Mouse (Mus musculus): ENCODE measurements around the gene Thap3.

DNA sequence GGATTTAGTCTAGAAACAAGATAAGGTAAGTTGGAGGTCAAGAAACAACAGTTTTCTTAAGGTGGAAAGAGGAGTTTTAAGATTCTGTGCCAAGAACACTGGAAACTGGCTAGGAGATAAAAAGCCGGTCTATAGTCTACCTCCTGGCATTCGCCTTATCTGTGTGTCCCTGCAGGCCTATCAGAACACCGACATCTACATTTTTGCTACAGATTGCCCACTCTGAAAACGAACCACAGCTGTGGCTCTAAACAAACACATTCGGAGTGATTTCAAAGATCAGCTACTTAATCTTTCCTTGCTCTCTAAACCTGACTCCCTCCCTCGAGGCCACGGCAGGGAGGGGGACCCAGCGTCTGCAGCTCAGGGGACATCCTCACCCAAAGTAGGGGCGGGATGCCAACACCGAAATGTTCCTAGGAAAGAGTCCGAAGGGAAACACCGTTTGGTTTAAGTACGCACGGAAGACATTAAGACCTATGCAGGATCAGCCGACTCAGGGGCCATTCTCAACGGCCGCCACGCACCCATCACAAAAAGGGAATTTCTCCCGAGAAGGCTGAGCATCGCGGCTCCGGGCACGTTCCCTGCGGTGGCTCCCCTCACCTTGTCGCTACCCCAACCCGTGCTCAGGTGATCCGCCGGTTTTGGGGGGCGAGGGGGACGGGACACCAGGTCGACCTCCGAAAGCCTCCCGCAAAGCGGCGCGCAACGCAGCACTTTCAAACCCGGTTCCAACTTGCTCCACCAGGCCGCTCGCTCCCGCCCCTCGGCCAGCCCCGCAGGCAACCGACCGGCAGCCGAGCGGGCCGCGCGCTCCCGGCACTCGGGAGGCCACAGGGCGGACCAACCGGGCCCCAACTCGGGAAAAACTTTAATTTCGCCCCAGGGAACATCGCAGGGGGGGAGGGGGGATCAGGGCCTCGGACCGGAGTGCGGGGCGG lies 5.7 kb upstream of the Thap3 start:
- TF ChIP-seq GATA1 (IDR thresholded peaks at IDR 0.05; ENCODE audit: low read length) (no peak), TAL1 (IDR thresholded peaks at IDR 0.05; ENCODE audit: low read length) (no peak)

Measured in erythroblast, embryonic 14.5 days (primary cell).